Mouse (Mus musculus) ZHBTc4 (cell line): Measurements from ENCODE around the gene Pgm1.
A peak's percentile ranks its signal among the peaks of the same experiment; 100 is the strongest.

Source experiments
- DNase-seq: peaks from one replicate; pipeline ENCODE4 v3.0.0-alpha.2; 2011; ENCODE audit warnings: low read depth, low spot score

The Pgm1 gene

GRCm38 (mm10) chr4:99929149-99929612, at the start of gene Pgm1:
TSS of gene Pgm1 (plus strand) at chr4:99929414.
- DNase-seq, result peak; percentile 76

- peak; percentile 10 for DNase-seq
Measured at GRCm38 (mm10) chr4:99881882-99882281, 47.3 kb upstream of the Pgm1 start.

GRCm38 (mm10) chr4:99882405-99882804, 46.8 kb upstream of the Pgm1 start:
- no peak for DNase-seq

- DNase-seq, result peak; percentile 46
Measured at GRCm38 (mm10) chr4:99913894-99914451, 15.2 kb upstream of the Pgm1 start.

- no peak for DNase-seq
Measured at GRCm38 (mm10) chr4:99926380-99926779, 2.8 kb upstream of the Pgm1 start.

- DNase-seq, result no peak
Measured at GRCm38 (mm10) chr4:99928521-99928920, 693 bp upstream of the Pgm1 start.

GRCm38 (mm10) chr4:99929613-99930517, 651 bp downstream of the Pgm1 start, which contains the start of gene Itgb3bp:
TSS of gene Itgb3bp (minus strand) at chr4:99929813.
- DNase-seq, result peak; percentile 81

GRCm38 (mm10) chr4:99930518-99931239, 1.5 kb downstream of the Pgm1 start:
- DNase-seq, result no peak

GRCm38 (mm10) chr4:99931240-99931580, 2.0 kb downstream of the Pgm1 start:
- DNase-seq, result no peak

- no peak for DNase-seq
Measured at GRCm38 (mm10) chr4:99931807-99932206, 2.6 kb downstream of the Pgm1 start.

GRCm38 (mm10) chr4:99934859-99935258, 5.6 kb downstream of the Pgm1 start:
- DNase-seq, result no peak

- no peak for DNase-seq
Measured at GRCm38 (mm10) chr4:99936278-99936677, 7.1 kb downstream of the Pgm1 start.

GRCm38 (mm10) chr4:99939711-99940505, 10.7 kb downstream of the Pgm1 start:
- DNase-seq, result no peak

GRCm38 (mm10) chr4:99941655-99942414, 12.6 kb downstream of the Pgm1 start:
- DNase-seq, result peak; percentile 36

GRCm38 (mm10) chr4:99944606-99945005, 15.4 kb downstream of the Pgm1 start:
- no peak for DNase-seq

- no peak for DNase-seq
Measured at GRCm38 (mm10) chr4:99945011-99945410, 15.8 kb downstream of the Pgm1 start.

GRCm38 (mm10) chr4:99946516-99946915, 17.3 kb downstream of the Pgm1 start:
- peak; percentile 71 for DNase-seq

- peak; percentile 62 for DNase-seq
Measured at GRCm38 (mm10) chr4:99947192-99947591, 18.0 kb downstream of the Pgm1 start.

GRCm38 (mm10) chr4:99947896-99948295, 18.7 kb downstream of the Pgm1 start:
- no peak for DNase-seq

GRCm38 (mm10) chr4:99953904-99954303, 24.7 kb downstream of the Pgm1 start:
- peak; percentile 35 for DNase-seq

- DNase-seq, result no peak
Measured at GRCm38 (mm10) chr4:99955396-99955795, 26.2 kb downstream of the Pgm1 start.
